Mouse (Mus musculus) neural tube, embryonic 14.5 days (tissue): ENCODE measurements around the gene Fyb. TPM values are rescaled to one million over a fixed set of nuclear protein-coding genes. Genes with fewer than 3 reads are reported as not detected.
A peak's percentile ranks its signal among the peaks of the same experiment; 100 is the strongest.

Experiments used
- ATAC-seq: fragments of 200-750 bp; cut with Nextera tagmentation; 2 replicates; pipeline ENCODE4 v1.8.0; 2017; ENCODE audit warnings: low read depth, mild to moderate bottlenecking, moderate TSS enrichment, moderate library complexity
- H3K27ac ChIP-seq: fragments of 300-500 bp; sonication (generic); 2 replicates; pipeline ENCODE4 v1.5.1; 2014; ENCODE audit warnings: low read depth, mild to moderate bottlenecking, control low read depth, low read length, moderate library complexity, mixed read lengths
- H3K27me3 ChIP-seq: fragments of 300-500 bp; sonication (generic); 2 replicates; pipeline ENCODE4 v1.6.1; 2014; ENCODE audit warnings: low read length; ENCODE audit not compliant: control insufficient read depth, insufficient read depth
- H3K36me3 ChIP-seq: fragments of 300-500 bp; sonication (generic); 2 replicates; pipeline ENCODE4 v1.6.1; 2014; ENCODE audit warnings: low read length, mixed read lengths; ENCODE audit not compliant: control insufficient read depth, insufficient read depth
- H3K4me1 ChIP-seq: fragments of 300-500 bp; sonication (generic); 2 replicates; pipeline ENCODE4 v1.6.1; 2014; ENCODE audit warnings: low read length; ENCODE audit not compliant: control insufficient read depth, insufficient read depth
- H3K4me2 ChIP-seq: fragments of 300-500 bp; sonication (generic); 2 replicates; pipeline ENCODE4 v1.6.1; 2014; ENCODE audit warnings: mild to moderate bottlenecking, low read depth, low read length, control low read depth
- H3K4me3 ChIP-seq: fragments of 300-500 bp; sonication (generic); 2 replicates; pipeline ENCODE4 v1.5.1; 2014; ENCODE audit warnings: low read depth, low read length, control low read depth, mixed read lengths
- H3K9ac ChIP-seq: fragments of 300-500 bp; sonication (generic); replicated peaks from 2 replicates; pipeline ENCODE4 v1.6.1; 2014; ENCODE audit warnings: low read depth, mild to moderate bottlenecking, control low read depth, low read length, mixed read lengths
- H3K9me3 ChIP-seq: fragments of 300-500 bp; sonication (generic); 2 replicates; pipeline ENCODE4 v1.6.1; 2016; ENCODE audit warnings: low read length; ENCODE audit not compliant: control insufficient read depth
- WGBS: fragments of 180-500 bp; shearing (Covaris S2); extraction: QIAGEN DNeasy Blood & Tissue Kit; methylation state at CpG from one replicate; pipeline ENCODE4 v1.1.7; 2014; 5-methylcytosine and 5-hydroxymethylcytosine counted together
- polyA plus RNA-seq: library from polyadenylated mRNA; unstranded; fragments of >200 nt; fragmentation: Nextera tagmentation; extraction: Ambion mirVana; gene quantifications from 2 replicates; pipeline ENCODE4 v1.2.1, GENCODE M21; 2014

The Fyb gene
- polyA plus RNA-seq, 1 experiment from 2014 or later, result 2.3 TPM

DNA sequence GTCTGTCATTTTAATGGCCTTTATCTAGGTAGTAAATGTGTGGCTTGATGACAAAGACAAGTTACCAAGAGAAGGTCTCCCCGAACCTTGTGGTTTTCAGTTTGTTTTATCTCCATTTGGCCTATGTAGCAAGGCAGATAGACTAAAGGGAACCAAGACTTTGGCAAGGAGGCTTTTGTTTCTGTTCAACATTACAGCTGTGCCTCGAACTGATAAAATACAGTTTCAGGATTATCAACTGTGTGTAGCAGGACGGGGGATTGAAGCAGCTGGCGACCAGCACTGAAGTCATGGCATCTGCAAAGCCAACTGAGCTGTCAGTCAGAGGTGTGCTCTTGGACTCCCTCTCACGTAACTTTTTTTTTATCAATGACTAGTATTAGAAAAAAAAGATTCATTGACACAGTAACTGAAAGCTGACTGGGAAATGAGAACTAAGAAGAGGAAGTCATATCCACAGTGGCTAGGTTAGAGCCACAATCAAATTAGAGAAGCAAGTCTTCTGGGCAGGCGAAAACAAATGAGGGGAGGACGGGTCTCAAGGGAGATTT lies 182.8 kb downstream of the Fyb start:
- no peak for ATAC-seq
- no peaks in the 10 kb centered on the region for H3K9me3 ChIP-seq
- H3K36me3 ChIP-seq, result no peaks in the 10 kb centered on the region
- no peaks in the 10 kb centered on the region for H3K27me3 ChIP-seq
- no peak overlapping the region for H3K4me2 ChIP-seq
- H3K4me3 ChIP-seq, result no peak overlapping the region
- WGBS, result 62% methylated on average over 7 of the region's 7 CpGs
- H3K9ac ChIP-seq, result no peak overlapping the region
- H3K4me1 ChIP-seq, result peaks cover 5% of the 10 kb centered on the region; the same call in 1 of the 2 replicates
- H3K27ac ChIP-seq, result no peak overlapping the region

GRCm38 (mm10) chr15:6707551-6707935 lies 184.9 kb downstream of the Fyb start:
- no peaks in the 10 kb centered on the region for H3K36me3 ChIP-seq
- H3K9ac ChIP-seq, result peak overlapping the region; percentile 91
- H3K9me3 ChIP-seq, result no peaks in the 10 kb centered on the region
- H3K4me3 ChIP-seq, result peak overlapping the region; percentile 97
- 1% methylated on average over 43 of the region's 43 CpGs for WGBS
- peak overlapping the region; percentile 87 for H3K4me2 ChIP-seq
- peak overlapping the region; percentile 94 for H3K27ac ChIP-seq
- peak; percentile 65 for ATAC-seq
- peaks cover 10% of the 10 kb centered on the region; the same call in 1 of the 2 replicates for H3K4me1 ChIP-seq
- no peaks in the 10 kb centered on the region for H3K27me3 ChIP-seq

- Histone ChIP-seq H3K4me1 (peaks cover 10% of the 10 kb centered on the region; the same call in 1 of the 2 replicates), H3K9ac (peak within 1 kb of the TSS; percentile 91), H3K4me3 (peak within 1 kb of the TSS; percentile 97), H3K27me3 (no peaks in the 10 kb centered on the region), H3K27ac (peak within 1 kb of the TSS; percentile 94), H3K36me3 (no peaks in the 10 kb centered on the region), H3K4me2 (peak within 1 kb of the TSS; percentile 87), H3K9me3 (no peaks in the 10 kb centered on the region)
- WGBS, result under 1% methylated on average over 43 of the region's 82 CpGs
- ATAC-seq, result peak; percentile 92
Measured at GRCm38 (mm10) chr15:6707936-6708525, 185.4 kb downstream of the Fyb start, which contains the start of gene Rictor. Gene Rictor, plus strand, starts transcription at chr15:6708379.

DNA sequence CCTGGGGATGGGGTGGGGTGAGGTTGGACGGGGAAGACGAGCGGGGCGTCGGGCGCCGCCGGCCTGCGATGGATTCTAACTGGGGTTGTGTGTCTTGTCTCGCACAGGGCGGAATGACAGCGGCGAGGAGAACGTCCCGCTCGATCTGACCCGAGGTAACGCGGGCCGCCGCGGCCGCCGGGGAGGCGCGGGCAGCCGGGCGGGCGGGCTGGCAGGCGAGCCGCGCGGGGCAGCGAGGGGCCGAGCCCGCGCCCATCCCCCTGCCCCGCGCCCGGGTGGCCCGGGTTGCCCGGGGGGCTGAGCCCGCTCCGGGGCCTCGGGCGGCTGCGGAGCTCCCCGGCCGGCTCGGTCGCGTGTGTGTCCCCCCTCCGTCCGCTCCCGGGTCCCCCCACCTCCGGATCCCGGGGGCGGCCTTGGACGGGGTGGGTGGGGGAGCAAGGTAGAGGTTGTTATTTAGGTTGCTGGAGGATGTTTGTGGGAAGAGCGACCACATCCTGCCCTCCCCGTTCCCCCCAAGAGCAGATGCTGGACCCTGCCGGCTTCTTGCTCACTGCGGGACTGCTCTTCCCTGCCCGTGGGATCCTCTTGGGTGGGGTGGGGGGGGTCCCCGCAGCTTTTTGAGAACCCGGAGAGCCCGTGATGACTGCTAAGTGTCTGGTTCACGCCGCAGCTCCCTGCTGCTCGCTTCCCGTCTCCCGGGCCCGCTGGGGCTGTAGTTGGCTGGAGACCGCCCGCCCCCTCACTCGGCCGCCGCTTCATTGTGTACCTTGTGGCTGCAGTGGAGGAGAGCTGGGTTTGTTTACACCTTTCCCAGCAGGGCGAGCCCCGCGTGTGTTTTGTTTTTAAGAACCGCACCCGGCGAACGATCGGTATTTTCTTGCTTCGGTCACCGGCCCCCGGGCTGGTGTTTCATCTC lies 186.1 kb downstream of the Fyb start:
- no peaks in the 10 kb centered on the region for H3K27me3 ChIP-seq
- H3K36me3 ChIP-seq, result no peaks in the 10 kb centered on the region
- peak overlapping the region; percentile 94 for H3K27ac ChIP-seq
- peak overlapping the region; percentile 91 for H3K9ac ChIP-seq
- peak overlapping the region; percentile 75 for H3K4me2 ChIP-seq
- peak; percentile 84 for ATAC-seq
- H3K4me1 ChIP-seq, result peaks cover 10% of the 10 kb centered on the region; the same call in 1 of the 2 replicates
- peak overlapping the region; percentile 97 for H3K4me3 ChIP-seq
- WGBS, result under 1% methylated on average over 65 of the region's 89 CpGs
- no peaks in the 10 kb centered on the region for H3K9me3 ChIP-seq

DNA sequence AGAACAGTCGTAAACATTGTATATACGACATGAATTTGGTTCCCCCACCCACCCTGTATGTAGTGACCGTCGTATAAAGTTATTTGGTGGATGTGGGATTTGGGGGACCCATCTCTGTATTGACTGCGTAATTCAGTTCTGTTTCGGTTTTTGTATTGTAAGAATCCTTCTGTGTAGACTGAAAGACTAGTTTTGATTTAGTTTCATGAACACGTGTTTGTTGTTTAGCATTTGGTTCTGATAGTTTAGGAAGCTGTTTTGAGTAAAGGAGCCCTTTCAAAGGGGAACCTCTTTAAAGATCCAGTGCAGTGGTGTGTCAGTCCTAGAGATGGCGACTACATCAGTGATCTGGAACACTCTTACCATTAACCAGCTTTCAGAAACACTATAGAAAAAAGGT lies 187.0 kb downstream of the Fyb start:
- WGBS, result 20% methylated on average over 8 of the region's 8 CpGs
- Histone ChIP-seq H3K27ac (no peak overlapping the region), H3K9ac (peak overlapping the region; percentile 91), H3K4me1 (peaks cover 10% of the 10 kb centered on the region; the same call in 1 of the 2 replicates), H3K4me2 (peak overlapping the region; percentile 75), H3K9me3 (no peaks in the 10 kb centered on the region), H3K4me3 (peak overlapping the region; percentile 97), H3K27me3 (no peaks in the 10 kb centered on the region), H3K36me3 (no peaks in the 10 kb centered on the region)
- ATAC-seq, result no peak

GRCm38 (mm10) chr15:6710341-6710740 lies 187.7 kb downstream of the Fyb start:
- Histone ChIP-seq H3K4me1 (peaks cover 10% of the 10 kb centered on the region; the same call in 1 of the 2 replicates), H3K27me3 (no peaks in the 10 kb centered on the region), H3K9me3 (no peaks in the 10 kb centered on the region), H3K27ac (no peak overlapping the region), H3K36me3 (no peaks in the 10 kb centered on the region), H3K9ac (no peak overlapping the region), H3K4me3 (no peak overlapping the region), H3K4me2 (peak overlapping the region; percentile 75)
- 76% methylated on average over 7 of the region's 7 CpGs for WGBS
- no peak for ATAC-seq

DNA sequence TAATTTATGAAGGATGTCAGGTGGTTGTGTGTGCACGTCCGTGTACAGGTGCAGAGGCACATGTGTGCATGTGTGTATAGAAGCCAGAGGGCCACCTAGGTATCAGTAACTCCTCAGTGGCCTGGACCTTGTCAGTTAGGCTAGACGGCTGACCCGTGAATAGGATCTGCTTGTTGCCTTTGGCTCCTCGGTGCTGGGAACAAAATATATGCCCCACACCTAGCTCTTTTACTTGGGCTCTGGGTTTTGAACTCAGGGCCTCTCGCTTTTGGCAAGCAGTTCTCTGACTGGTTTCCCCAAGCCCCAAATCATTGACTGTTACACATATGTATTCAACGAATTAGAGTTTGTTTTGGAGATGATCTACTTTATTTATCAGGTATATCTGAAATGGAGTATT lies 188.6 kb downstream of the Fyb start:
- Histone ChIP-seq H3K9me3 (no peaks in the 10 kb centered on the region), H3K4me1 (peaks cover 10% of the 10 kb centered on the region; the same call in 1 of the 2 replicates), H3K9ac (no peak overlapping the region), H3K36me3 (no peaks in the 10 kb centered on the region), H3K27me3 (no peaks in the 10 kb centered on the region), H3K4me2 (no peak overlapping the region), H3K4me3 (no peak overlapping the region), H3K27ac (no peak overlapping the region)
- no peak for ATAC-seq
- 82% methylated on average over 7 of the region's 7 CpGs for WGBS
